Mouse (Mus musculus): ENCODE results near the gene Hhip. TPM values are rescaled to one million over a fixed set of nuclear protein-coding genes. Genes with fewer than 3 reads are reported as not detected.
A peak's percentile ranks its signal among the peaks of the same experiment; 100 is the strongest.

Hhip gene
- polyA plus RNA-seq, 1 experiment from 2014 or later, result 53.1 TPM

GRCm38 (mm10) chr8:79950376-79950775 lies 107.4 kb downstream of the Hhip start:
- DNase-seq (peak; percentile 54), ATAC-seq (ENCODE audit: insufficient read depth) (no peak)
- Histone ChIP-seq H3K27ac (ENCODE audit: low read depth) (no peak overlapping the region), H3K9ac (no peak overlapping the region), H3K27me3 (ENCODE audit: insufficient read depth, low read length) (no peaks in the 10 kb centered on the region), H3K4me3 (ENCODE audit: low read depth, low read length) (no peak overlapping the region), H3K4me2 (no peak overlapping the region), H3K4me1 (ENCODE audit: insufficient read depth) (peaks cover 13% of the 10 kb centered on the region), H3K9me3 (ENCODE audit: low read depth, low read length) (no peaks in the 10 kb centered on the region), H3K36me3 (ENCODE audit: insufficient read depth) (no peaks in the 10 kb centered on the region)
- no peak for TF ChIP-seq CTCF (IDR thresholded peaks at IDR 0.05; ENCODE audit: low read depth)
- 41% methylated on average over 3 of the region's 3 CpGs for WGBS

- H3K9ac ChIP-seq, result no peak overlapping the region
- no peak overlapping the region for H3K4me2 ChIP-seq
- H3K36me3 ChIP-seq (ENCODE audit: insufficient read depth), result no peaks in the 10 kb centered on the region
- no peak overlapping the region for H3K4me3 ChIP-seq (ENCODE audit: low read depth, low read length)
- 56% methylated on average over 9 of the region's 9 CpGs for WGBS
- H3K27ac ChIP-seq (ENCODE audit: low read depth), result no peak overlapping the region
- ATAC-seq (ENCODE audit: insufficient read depth) (no peak), DNase-seq (no peak)
- peaks cover 13% of the 10 kb centered on the region for H3K4me1 ChIP-seq (ENCODE audit: insufficient read depth)
- H3K9me3 ChIP-seq (ENCODE audit: low read depth, low read length), result no peaks in the 10 kb centered on the region
- TF ChIP-seq CTCF (IDR thresholded peaks at IDR 0.05; ENCODE audit: low read depth), result no peak
- H3K27me3 ChIP-seq (ENCODE audit: insufficient read depth, low read length), result no peaks in the 10 kb centered on the region
These were observed 112.2 kb downstream of the Hhip start for GRCm38 (mm10) chr8:79945501-79946076.

DNA sequence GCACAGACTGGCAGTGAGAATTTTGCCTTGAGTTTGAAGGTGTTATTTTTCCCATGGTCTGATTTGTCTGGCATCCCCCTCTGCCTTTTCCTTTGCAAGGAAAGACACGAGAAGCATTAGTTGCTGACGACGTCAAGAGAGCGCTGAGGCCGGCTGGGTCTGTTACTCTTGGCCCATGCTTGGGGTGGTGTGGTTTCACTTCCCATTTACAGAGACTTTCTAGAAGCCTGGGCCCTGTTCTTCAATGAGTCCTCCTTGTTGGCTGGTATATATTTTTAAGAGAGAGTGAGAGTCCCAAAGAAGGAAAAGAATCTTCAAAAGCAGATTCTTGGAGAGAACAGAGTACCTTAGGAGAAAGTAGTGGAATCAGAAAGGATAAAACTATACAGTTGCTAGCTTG lies 116.7 kb downstream of the Hhip start:
- no peak for DNase-seq
- Histone ChIP-seq H3K4me2 (no peak overlapping the region), H3K9ac (no peak overlapping the region), H3K27ac (ENCODE audit: low read depth) (no peak overlapping the region), H3K4me1 (ENCODE audit: insufficient read depth) (0 out of 2 replicates have a peak, but pooled peaks cover under 1% of the 10 kb centered on the region), H3K9me3 (ENCODE audit: low read depth, low read length) (no peaks in the 10 kb centered on the region), H3K36me3 (ENCODE audit: insufficient read depth) (no peaks in the 10 kb centered on the region), H3K4me3 (ENCODE audit: low read depth, low read length) (no peak overlapping the region), H3K27me3 (ENCODE audit: insufficient read depth, low read length) (no peaks in the 10 kb centered on the region)
- ATAC-seq (ENCODE audit: insufficient read depth), result no peak
- 90% methylated on average over 5 of the region's 5 CpGs for WGBS
- TF ChIP-seq CTCF (IDR thresholded peaks at IDR 0.05; ENCODE audit: low read depth), result no peak

- Histone ChIP-seq H3K4me2 (no peak overlapping the region), H3K27me3 (ENCODE audit: insufficient read depth, low read length) (no peaks in the 10 kb centered on the region), H3K27ac (ENCODE audit: low read depth) (peak overlapping the region; percentile 48; the same call in 1 of the 2 replicates), H3K9me3 (ENCODE audit: low read depth, low read length) (no peaks in the 10 kb centered on the region), H3K36me3 (ENCODE audit: insufficient read depth) (no peaks in the 10 kb centered on the region), H3K9ac (no peak overlapping the region), H3K4me1 (ENCODE audit: insufficient read depth) (0 out of 2 replicates have a peak, but pooled peaks cover 4% of the 10 kb centered on the region), H3K4me3 (ENCODE audit: low read depth, low read length) (no peak overlapping the region)
- DNase-seq (no peak), ATAC-seq (ENCODE audit: insufficient read depth) (no peak)
- WGBS, result 34% methylated on average over 9 of the region's 9 CpGs
- TF ChIP-seq CTCF (IDR thresholded peaks at IDR 0.05; ENCODE audit: low read depth), result no peak
These were observed 120.9 kb downstream of the Hhip start for GRCm38 (mm10) chr8:79936856-79937445.

DNA sequence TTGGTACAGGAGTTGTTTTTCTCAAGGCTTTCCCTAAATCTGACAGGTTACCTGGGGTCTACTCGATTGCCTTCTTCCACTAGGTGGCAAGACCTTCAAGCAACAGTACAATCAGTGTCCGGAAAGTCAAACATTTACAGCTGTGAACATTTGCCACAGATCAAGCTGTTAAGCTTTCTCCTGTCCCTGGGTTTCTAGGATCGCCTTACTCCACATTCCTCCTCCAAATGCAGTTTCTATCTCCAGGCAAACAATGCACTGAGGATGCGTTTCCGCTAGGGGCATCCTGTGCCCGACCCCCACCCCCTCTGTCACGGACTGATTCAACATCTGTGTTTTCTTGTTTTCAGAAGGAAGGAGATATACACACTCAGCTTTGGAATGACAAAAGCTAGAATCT lies 122.0 kb downstream of the Hhip start:
- Histone ChIP-seq H3K4me2 (no peak overlapping the region), H3K9ac (no peak overlapping the region), H3K27me3 (ENCODE audit: insufficient read depth, low read length) (no peaks in the 10 kb centered on the region), H3K4me1 (ENCODE audit: insufficient read depth) (0 out of 2 replicates have a peak, but pooled peaks cover 4% of the 10 kb centered on the region), H3K4me3 (ENCODE audit: low read depth, low read length) (no peak overlapping the region), H3K9me3 (ENCODE audit: low read depth, low read length) (no peaks in the 10 kb centered on the region), H3K36me3 (ENCODE audit: insufficient read depth) (no peaks in the 10 kb centered on the region), H3K27ac (ENCODE audit: low read depth) (no peak overlapping the region)
- peak; percentile 49; the same call in 1 of the 2 replicates for ATAC-seq (ENCODE audit: insufficient read depth)
- 31% methylated on average over 7 of the region's 7 CpGs for WGBS
- peak; percentile 47 for TF ChIP-seq CTCF (IDR thresholded peaks at IDR 0.05; ENCODE audit: low read depth)
- DNase-seq, result no peak

GRCm38 (mm10) chr8:79929202-79929601 lies 128.6 kb downstream of the Hhip start:
- 45% methylated on average over 4 of the region's 4 CpGs for WGBS
- Histone ChIP-seq H3K9me3 (ENCODE audit: low read depth, low read length) (no peaks in the 10 kb centered on the region), H3K27ac (ENCODE audit: low read depth) (no peak overlapping the region), H3K27me3 (ENCODE audit: insufficient read depth, low read length) (no peaks in the 10 kb centered on the region), H3K36me3 (ENCODE audit: insufficient read depth) (no peaks in the 10 kb centered on the region), H3K9ac (no peak overlapping the region), H3K4me1 (ENCODE audit: insufficient read depth) (no peaks in the 10 kb centered on the region), H3K4me3 (ENCODE audit: low read depth, low read length) (no peak overlapping the region), H3K4me2 (no peak overlapping the region)
- TF ChIP-seq CTCF (IDR thresholded peaks at IDR 0.05; ENCODE audit: low read depth), result no peak
- ATAC-seq (ENCODE audit: insufficient read depth) (no peak), DNase-seq (no peak)

GRCm38 (mm10) chr8:79917211-79917610 lies 140.6 kb downstream of the Hhip start:
- 59% methylated on average over 7 of the region's 7 CpGs for WGBS
- no peak overlapping the region for H3K4me2 ChIP-seq
- H3K27ac ChIP-seq (ENCODE audit: low read depth), result no peak overlapping the region
- H3K9ac ChIP-seq, result no peak overlapping the region
- ATAC-seq (ENCODE audit: insufficient read depth) (no peak), DNase-seq (no peak)
- no peak for TF ChIP-seq CTCF (IDR thresholded peaks at IDR 0.05; ENCODE audit: low read depth)
- no peaks in the 10 kb centered on the region for H3K9me3 ChIP-seq (ENCODE audit: low read depth, low read length)
- no peaks in the 10 kb centered on the region for H3K27me3 ChIP-seq (ENCODE audit: insufficient read depth, low read length)
- no peaks in the 10 kb centered on the region for H3K4me1 ChIP-seq (ENCODE audit: insufficient read depth)
- H3K4me3 ChIP-seq (ENCODE audit: low read depth, low read length), result no peak overlapping the region
- H3K36me3 ChIP-seq (ENCODE audit: insufficient read depth), result no peaks in the 10 kb centered on the region

Measured in lung, embryonic 14.5 days (tissue).